Mouse (Mus musculus): ENCODE measurements at regions not wholly inside any gene's neighbourhood (a gene's known extent, or its start where the extent isn't known, plus 50 kb on each side); places are given as distances from the start of the nearest gene placed in this dataset.

GRCm38 (mm10) chr15:85634322-85635141 lies 52.3 kb upstream of the Wnt7b start:
- peak overlapping the region; percentile 91 for H3K9ac ChIP-seq (ENCODE audit: low read depth, low read length)
- H3K4me2 ChIP-seq: peak overlapping the region; percentile 59
- peak overlapping the region; percentile 69 for H3K4me3 ChIP-seq (ENCODE audit: low read depth, low read length)
- under 1% methylated on average over 58 of the region's 58 CpGs for WGBS (ENCODE audit: insufficient replicate concordance)
- no peaks in the 10 kb centered on the region for H3K9me3 ChIP-seq (replicated peaks; ENCODE audit: control insufficient read depth, low read length)
- H3K27ac ChIP-seq (ENCODE audit: low read depth, low read length): peak overlapping the region; percentile 92
- H3K36me3 ChIP-seq (ENCODE audit: control insufficient read depth, insufficient read depth, low read length): no peaks in the 10 kb centered on the region
- H3K4me1 ChIP-seq (ENCODE audit: control insufficient read depth, insufficient read depth, low read length): peaks cover 3% of the 10 kb centered on the region; the same call in 1 of the 2 replicates
- ATAC-seq (replicated peaks; ENCODE audit: insufficient number of reproducible peaks, low FRiP score, low TSS enrichment): peak; percentile 100
- H3K27me3 ChIP-seq (ENCODE audit: control insufficient read depth, insufficient read depth, low read length): no peaks in the 10 kb centered on the region

- H3K27me3 ChIP-seq (ENCODE audit: control insufficient read depth, insufficient read depth, low read length): no peaks in the 10 kb centered on the region
- H3K4me1 ChIP-seq (ENCODE audit: control insufficient read depth, insufficient read depth, low read length): peaks cover 3% of the 10 kb centered on the region; the same call in 1 of the 2 replicates
- WGBS (ENCODE audit: insufficient replicate concordance): 83% methylated on average over 6 of the region's 6 CpGs
- H3K9ac ChIP-seq (ENCODE audit: low read depth, low read length): peak overlapping the region; percentile 91
- H3K4me2 ChIP-seq: peak overlapping the region; percentile 59
- H3K4me3 ChIP-seq (ENCODE audit: low read depth, low read length): peak overlapping the region; percentile 69
- no peaks in the 10 kb centered on the region for H3K9me3 ChIP-seq (replicated peaks; ENCODE audit: control insufficient read depth, low read length)
- no peak for ATAC-seq (replicated peaks; ENCODE audit: insufficient number of reproducible peaks, low FRiP score, low TSS enrichment)
- H3K36me3 ChIP-seq (ENCODE audit: control insufficient read depth, insufficient read depth, low read length): no peaks in the 10 kb centered on the region
- H3K27ac ChIP-seq (ENCODE audit: low read depth, low read length): peak overlapping the region; percentile 92
Measured at GRCm38 (mm10) chr15:85635425-85635824, 53.2 kb upstream of the Wnt7b start.

- WGBS (ENCODE audit: insufficient replicate concordance): 79% methylated on average over 2 of the region's 2 CpGs
- ATAC-seq (replicated peaks; ENCODE audit: insufficient number of reproducible peaks, low FRiP score, low TSS enrichment): no peak
- no peak overlapping the region for H3K4me3 ChIP-seq (ENCODE audit: low read depth, low read length)
- no peaks in the 10 kb centered on the region for H3K9me3 ChIP-seq (replicated peaks; ENCODE audit: control insufficient read depth, low read length)
- H3K27ac ChIP-seq (ENCODE audit: low read depth, low read length): no peak overlapping the region
- H3K27me3 ChIP-seq (ENCODE audit: control insufficient read depth, insufficient read depth, low read length): peaks cover 9% of the 10 kb centered on the region
- H3K4me1 ChIP-seq (ENCODE audit: control insufficient read depth, insufficient read depth, low read length): peaks cover 3% of the 10 kb centered on the region; the same call in 1 of the 2 replicates
- no peak overlapping the region for H3K4me2 ChIP-seq
- H3K36me3 ChIP-seq (ENCODE audit: control insufficient read depth, insufficient read depth, low read length): no peaks in the 10 kb centered on the region
- H3K9ac ChIP-seq (ENCODE audit: low read depth, low read length): no peak overlapping the region
Measured at GRCm38 (mm10) chr15:85639566-85639965, 57.3 kb upstream of the Wnt7b start.

- no peak overlapping the region for H3K4me2 ChIP-seq
- no peaks in the 10 kb centered on the region; the same call in 1 of the 2 replicates for H3K4me1 ChIP-seq (ENCODE audit: control insufficient read depth, insufficient read depth, low read length)
- WGBS (ENCODE audit: insufficient replicate concordance): 72% methylated on average over 15 of the region's 15 CpGs
- no peak overlapping the region for H3K27ac ChIP-seq (ENCODE audit: low read depth, low read length)
- no peak overlapping the region for H3K4me3 ChIP-seq (ENCODE audit: low read depth, low read length)
- no peak overlapping the region for H3K9ac ChIP-seq (ENCODE audit: low read depth, low read length)
- H3K27me3 ChIP-seq (ENCODE audit: control insufficient read depth, insufficient read depth, low read length): peaks cover 17% of the 10 kb centered on the region
- ATAC-seq (replicated peaks; ENCODE audit: insufficient number of reproducible peaks, low FRiP score, low TSS enrichment): no peak
- no peaks in the 10 kb centered on the region for H3K36me3 ChIP-seq (ENCODE audit: control insufficient read depth, insufficient read depth, low read length)
- H3K9me3 ChIP-seq (replicated peaks; ENCODE audit: control insufficient read depth, low read length): no peaks in the 10 kb centered on the region
Measured at GRCm38 (mm10) chr15:85641120-85642080, 59.1 kb upstream of the Wnt7b start.

DNA sequence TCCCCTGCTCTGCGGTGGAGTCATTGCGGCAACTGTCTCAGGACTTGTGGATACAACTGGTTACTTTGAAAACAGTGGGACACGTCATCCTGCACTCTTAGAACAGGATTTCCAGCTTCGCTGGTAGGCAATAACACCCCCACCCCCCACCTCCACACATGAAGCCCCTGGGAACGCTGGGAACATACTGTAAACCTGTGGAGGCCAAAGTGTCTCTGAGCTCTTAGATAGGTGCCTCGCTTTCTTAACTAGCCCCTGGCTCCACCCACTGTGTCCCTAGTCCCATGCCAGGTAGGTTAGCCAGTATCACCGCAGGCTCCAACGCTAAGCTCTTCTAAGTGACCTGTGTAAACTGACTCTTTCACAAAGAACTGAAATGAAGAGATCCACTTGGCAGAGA lies 63.1 kb upstream of the Wnt7b start:
- Histone ChIP-seq H3K9ac (ENCODE audit: low read depth, low read length) (no peak overlapping the region), H3K9me3 (replicated peaks; ENCODE audit: control insufficient read depth, low read length) (no peaks in the 10 kb centered on the region), H3K4me3 (ENCODE audit: low read depth, low read length) (peak overlapping the region; percentile 50), H3K27ac (ENCODE audit: low read depth, low read length) (0 out of 2 replicates have a peak overlapping the region, but pooled peaks have one; percentile 73), H3K36me3 (ENCODE audit: control insufficient read depth, insufficient read depth, low read length) (no peaks in the 10 kb centered on the region), H3K4me1 (ENCODE audit: control insufficient read depth, insufficient read depth, low read length) (no peaks in the 10 kb centered on the region; the same call in 1 of the 2 replicates), H3K27me3 (ENCODE audit: control insufficient read depth, insufficient read depth, low read length) (peaks cover 37% of the 10 kb centered on the region), H3K4me2 (peak overlapping the region; percentile 90)
- ATAC-seq (replicated peaks; ENCODE audit: insufficient number of reproducible peaks, low FRiP score, low TSS enrichment): no peak
- WGBS (ENCODE audit: insufficient replicate concordance): 48% methylated on average over 8 of the region's 8 CpGs

GRCm38 (mm10) chr15:85645971-85646638 lies 63.8 kb upstream of the Wnt7b start:
- Histone ChIP-seq H3K36me3 (ENCODE audit: control insufficient read depth, insufficient read depth, low read length) (no peaks in the 10 kb centered on the region), H3K9me3 (replicated peaks; ENCODE audit: control insufficient read depth, low read length) (no peaks in the 10 kb centered on the region), H3K4me1 (ENCODE audit: control insufficient read depth, insufficient read depth, low read length) (no peaks in the 10 kb centered on the region; the same call in 1 of the 2 replicates), H3K4me2 (peak overlapping the region; percentile 90), H3K27ac (ENCODE audit: low read depth, low read length) (peak overlapping the region; percentile 73; the same call in 1 of the 2 replicates), H3K9ac (ENCODE audit: low read depth, low read length) (peak overlapping the region; percentile 85), H3K27me3 (ENCODE audit: control insufficient read depth, insufficient read depth, low read length) (peaks cover 37% of the 10 kb centered on the region), H3K4me3 (ENCODE audit: low read depth, low read length) (peak overlapping the region; percentile 50)
- under 1% methylated on average over 33 of the region's 33 CpGs for WGBS (ENCODE audit: insufficient replicate concordance)
- ATAC-seq (replicated peaks; ENCODE audit: insufficient number of reproducible peaks, low FRiP score, low TSS enrichment): peak; percentile 42; the same call in 1 of the 2 replicates

- peaks cover 33% of the 10 kb centered on the region for H3K27me3 ChIP-seq (ENCODE audit: control insufficient read depth, insufficient read depth, low read length)
- peak overlapping the region; percentile 50 for H3K4me3 ChIP-seq (ENCODE audit: low read depth, low read length)
- no peaks in the 10 kb centered on the region for H3K9me3 ChIP-seq (replicated peaks; ENCODE audit: control insufficient read depth, low read length)
- peak overlapping the region; percentile 73; the same call in 1 of the 2 replicates for H3K27ac ChIP-seq (ENCODE audit: low read depth, low read length)
- peak overlapping the region; percentile 90 for H3K4me2 ChIP-seq
- 0 out of 2 replicates have a peak, but pooled peaks have one; percentile 18 for ATAC-seq (replicated peaks; ENCODE audit: insufficient number of reproducible peaks, low FRiP score, low TSS enrichment)
- WGBS (ENCODE audit: insufficient replicate concordance): 29% methylated on average over 9 of the region's 10 CpGs
- peak overlapping the region; percentile 85 for H3K9ac ChIP-seq (ENCODE audit: low read depth, low read length)
- no peaks in the 10 kb centered on the region for H3K36me3 ChIP-seq (ENCODE audit: control insufficient read depth, insufficient read depth, low read length)
- no peaks in the 10 kb centered on the region; the same call in 1 of the 2 replicates for H3K4me1 ChIP-seq (ENCODE audit: control insufficient read depth, insufficient read depth, low read length)
Measured at GRCm38 (mm10) chr15:85646639-85647277, 64.5 kb upstream of the Wnt7b start.

All from heart, embryonic 11.5 days (tissue).